In genomic region chr19:57193958-57194357, GRCm38 (mm10) we compare ENCODE assay signal across 9 mouse cellular contexts.
DNase-seq lines count a peak whose midpoint lies in the region; ATAC-seq and TF ChIP-seq lines count a peak whose summit lies in the region.
"Had no signal": no experiment of that assay in that cellular context is flagged by ENCODE, and none has a peak within 500 bp of the region (broad histone marks: within the 10 kb centered on the region; RNA-seq: fewer than 3 reads in every experiment).

No protein-coding gene starts in this region.

- H3K4me3 ChIP-seq in heart, embryonic 14.5 days (ENCODE audit: control insufficient read depth in 1 of 2, insufficient read depth in 1 of 2, low read depth in 1 of 2, low read length in 2 of 2), result no peak overlapping the region
- H3K4me3 ChIP-seq in MEL (ENCODE audit: control insufficient read depth in 1 of 2, insufficient read depth in 1 of 2, low read depth in 2 of 2, low read length in 2 of 2), result no peak overlapping the region
- H3K4me3 ChIP-seq: embryonic facial prominence, embryonic 13.5 days had no signal

- no peak for TF ChIP-seq RAD21 in MEL (IDR thresholded peaks at IDR 0.05; ENCODE audit: low read depth, low read length)

- WGBS in heart, embryonic 14.5 days, result 71% methylated on average over 6 of the region's 6 CpGs

- no peaks in the 10 kb centered on the region for H3K79me2 ChIP-seq in MEL (ENCODE audit: control insufficient read depth, insufficient read depth, low read length, poor library complexity)

- TF ChIP-seq POLR2A in MEL (IDR thresholded peaks at IDR 0.05; ENCODE audit: control insufficient read depth in 1 of 2, insufficient read depth in 1 of 2, low read depth in 1 of 2, low read length in 2 of 2, poor library complexity in 1 of 2), result no peak

- H3K4me1 ChIP-seq in heart, embryonic 14.5 days (ENCODE audit: control insufficient read depth in 2 of 2, insufficient read depth in 2 of 2, low read length in 2 of 2), result peaks cover 35 to 44% of the 10 kb centered on the region in 2 experiments
- no peaks in the 10 kb centered on the region for H3K4me1 ChIP-seq in MEL (ENCODE audit: control insufficient read depth in 1 of 2, insufficient read depth in 2 of 2, low read length in 2 of 2)

- no peak overlapping the region for H3K9ac ChIP-seq in heart, embryonic 14.5 days (ENCODE audit: low read length)
- H3K9ac ChIP-seq in MEL (ENCODE audit: control insufficient read depth, low read depth, low read length, poor library complexity, severe bottlenecking), result no peak overlapping the region
- H3K9ac ChIP-seq: embryonic facial prominence, embryonic 13.5 days had no signal

- H3K9me3 ChIP-seq in heart, embryonic 14.5 days (ENCODE audit: control insufficient read depth, low read length), result no peaks in the 10 kb centered on the region
- H3K9me3 ChIP-seq in MEL (replicated peaks; ENCODE audit: insufficient read depth, low read length), result no peaks in the 10 kb centered on the region
- H3K9me3 ChIP-seq: embryonic facial prominence, embryonic 13.5 days had no signal

- peak in 2 of 3 experiments; percentile 18 to 49; a peak in 3 of 6 replicates for TF ChIP-seq CTCF in MEL (IDR thresholded peaks at IDR 0.05 in 2 of 3, conservative IDR thresholded peaks at IDR 0.05 in 1 of 3; ENCODE audit: control insufficient read depth in 1 of 3, insufficient read depth in 1 of 3, low read depth in 2 of 3, low read length in 3 of 3, poor library complexity in 1 of 3, severe bottlenecking in 1 of 3)

- 0 out of 2 replicates have a peak overlapping the region, but pooled peaks have one; percentile 6 for H3K4me2 ChIP-seq in heart, embryonic 14.5 days (ENCODE audit: low read length)
- H3K4me2 ChIP-seq: embryonic facial prominence, embryonic 13.5 days had no signal

- TF ChIP-seq EP300 in MEL (IDR thresholded peaks at IDR 0.05; ENCODE audit: low read depth in 1 of 2, low read length in 2 of 2), result no peak

- no peaks in the 10 kb centered on the region for H3K27me3 ChIP-seq in heart, embryonic 14.5 days (ENCODE audit: control insufficient read depth, insufficient read depth, low read length)
- peaks cover 0 to 2% of the 10 kb centered on the region in 2 experiments; a peak in 3 of 4 replicates for H3K27me3 ChIP-seq in MEL (ENCODE audit: control insufficient read depth in 1 of 2, insufficient read depth in 2 of 2, low read length in 2 of 2)

- DNase-seq in heart, adult 8-10 months (ENCODE audit: low spot score), result no peak
- no peak for DNase-seq in MEL (ENCODE audit: low read depth, low spot score)
- DNase-seq in cerebellum, postnatal 14 days, result peak; percentile 75 to 80
- DNase-seq in induced T-regulatory cell, adult 2 months (ENCODE audit: low read depth), result peak; percentile 35
- DNase-seq in naive thymus-derived CD4-positive, alpha-beta T cell, adult 2 months (ENCODE audit: low read depth), result peak; percentile 9
- DNase-seq in urinary bladder, adult 18-20 months (ENCODE audit: low spot score in 2 of 2), result no peak
- DNase-seq in thymus, postnatal 14 days, result no peak

- no peak overlapping the region for H3K27ac ChIP-seq in heart, embryonic 14.5 days (replicated peaks in 1 of 2; ENCODE audit: control insufficient read depth in 1 of 2, insufficient read depth in 1 of 2, low read depth in 2 of 2, low read length in 2 of 2)
- H3K27ac ChIP-seq in MEL (ENCODE audit: control insufficient read depth, low read depth, low read length), result no peak overlapping the region
- H3K27ac ChIP-seq: embryonic facial prominence, embryonic 13.5 days had no signal

- ATAC-seq in heart, embryonic 14.5 days (ENCODE audit: insufficient number of reproducible peaks, insufficient read depth, low FRiP score, low read depth), result no peak

- H3K36me3 ChIP-seq in heart, embryonic 14.5 days (ENCODE audit: control insufficient read depth, insufficient read depth, low read length), result 0 out of 2 replicates have a peak, but pooled peaks cover 5% of the 10 kb centered on the region
- H3K36me3 ChIP-seq in MEL (ENCODE audit: control insufficient read depth in 1 of 2, insufficient read depth in 2 of 2, low read length in 2 of 2), result no peaks in the 10 kb centered on the region
- H3K36me3 ChIP-seq: embryonic facial prominence, embryonic 13.5 days had no signal

TF ChIP-seq in MEL, 35 proteins besides CTCF, POLR2A, EP300 and RAD21:
- TF ChIP-seq GABPA (IDR thresholded peaks at IDR 0.05; ENCODE audit: low read depth, low read length) (no peak), CHD2 (IDR thresholded peaks at IDR 0.05; ENCODE audit: low read length) (no peak), TBP (IDR thresholded peaks at IDR 0.05; ENCODE audit: low read depth, low read length) (no peak), JUND (IDR thresholded peaks at IDR 0.05; ENCODE audit: low read depth, low read length) (no peak), ETS1 (IDR thresholded peaks at IDR 0.05; ENCODE audit: low read depth, low read length) (no peak), SIN3A (IDR thresholded peaks at IDR 0.05; ENCODE audit: low read length) (no peak), MYC (IDR thresholded peaks at IDR 0.05; ENCODE audit: low read depth, low read length) (no peak), KAT2A (conservative IDR thresholded peaks at IDR 0.05; ENCODE audit: low read depth, low read length) (no peak), MYB (IDR thresholded peaks at IDR 0.05; ENCODE audit: low read depth, low read length) (no peak)

Comparison
In these comparisons a context has a peak if more than half of its experiments do, and no peak if none do; other contexts are left out.
1. DNase-seq: peak in cerebellum, postnatal 14 days (2 of 2), induced T-regulatory cell, adult 2 months (single experiment) and naive thymus-derived CD4-positive, alpha-beta T cell, adult 2 months (single experiment); none in heart, adult 8-10 months (single experiment), MEL (single experiment), urinary bladder, adult 18-20 months (0 of 2) and thymus, postnatal 14 days (single experiment).